Mouse (Mus musculus) monocyte, adult 5-6 weeks (primary cell): ENCODE results near the gene Bicdl2. TPM values are rescaled to one million over a fixed set of nuclear protein-coding genes. Genes with fewer than 3 reads are reported as not detected.

Experiments used
- ATAC-seq: fragments of 153-309, 156-312 bp; replicated peaks from 2 replicates; pipeline ENCODE4 v1.8.0; 2017; ENCODE audit warnings: mild to moderate bottlenecking; ENCODE audit not compliant: low TSS enrichment, insufficient number of reproducible peaks, severe bottlenecking, poor library complexity, low FRiP score
- total RNA-seq: library from RNA; stranded (forward); fragments of 200-1000, 200-491, 200-594 nt; gene quantifications from 3 replicates; pipeline ENCODE4 v1.2.3, GENCODE M21; 2017

Gene Bicdl2
- total RNA-seq, 1 experiment from 2014 or later: not detected

- ATAC-seq: no peak
Observed at GRCm38 (mm10) chr17:23672761-23673160, 12.5 kb downstream of the Bicdl2 start.

GRCm38 (mm10) chr17:23673424-23674073, 13.2 kb downstream of the Bicdl2 start, which contains the start of the genes Hcfc1r1 and Thoc6:
Hcfc1r1 (plus strand) TSS chr17:23673596.
Thoc6 (minus strand) TSS chr17:23673882.
- ATAC-seq: peak; percentile 90

GRCm38 (mm10) chr17:23674271-23674952, 14.1 kb downstream of the Bicdl2 start:
- no peak for ATAC-seq

- no peak for ATAC-seq
Observed at GRCm38 (mm10) chr17:23675127-23675526, 14.8 kb downstream of the Bicdl2 start.

- ATAC-seq: no peak
Observed at GRCm38 (mm10) chr17:23675564-23676281, 15.4 kb downstream of the Bicdl2 start.

GRCm38 (mm10) chr17:23676473-23677031, 16.2 kb downstream of the Bicdl2 start:
- ATAC-seq: no peak

- ATAC-seq: 0 out of 2 replicates have a peak, but pooled peaks have one; percentile 13
Observed at GRCm38 (mm10) chr17:23677236-23677679, 17.0 kb downstream of the Bicdl2 start, which contains the start of gene Tnfrsf12a. Tnfrsf12a (minus strand) TSS chr17:23677468.

GRCm38 (mm10) chr17:23679127-23679835, 19.0 kb downstream of the Bicdl2 start, which contains the start of gene Cldn6:
Cldn6 (plus strand) TSS chr17:23679249.
- no peak for ATAC-seq

GRCm38 (mm10) chr17:23680336-23680735, 20.0 kb downstream of the Bicdl2 start:
- ATAC-seq: no peak

- ATAC-seq: no peak
Observed at GRCm38 (mm10) chr17:23681086-23681485, 20.8 kb downstream of the Bicdl2 start.

GRCm38 (mm10) chr17:23682092-23682491, 21.8 kb downstream of the Bicdl2 start:
- no peak for ATAC-seq

- ATAC-seq: no peak
Observed at GRCm38 (mm10) chr17:23682530-23682929, 22.2 kb downstream of the Bicdl2 start.

- ATAC-seq: no peak
Observed at GRCm38 (mm10) chr17:23683226-23683625, 22.9 kb downstream of the Bicdl2 start.

GRCm38 (mm10) chr17:23683856-23684672, 23.8 kb downstream of the Bicdl2 start, which contains the start of gene Cldn9:
Cldn9 (minus strand) TSS chr17:23684026.
- no peak for ATAC-seq

GRCm38 (mm10) chr17:23694491-23694890, 34.2 kb downstream of the Bicdl2 start:
- no peak for ATAC-seq

GRCm38 (mm10) chr17:23695801-23696200, 35.5 kb downstream of the Bicdl2 start:
- ATAC-seq: no peak
